In genomic region chr9:119656111-119656510, GRCm38 (mm10) we compare ENCODE assay signal across 10 mouse cellular contexts.
DNase-seq lines count a peak whose midpoint lies in the region; ATAC-seq and TF ChIP-seq lines count a peak whose summit lies in the region.
"Had no signal": no experiment of that assay in that cellular context is flagged by ENCODE, and none has a peak within 500 bp of the region (broad histone marks: within the 10 kb centered on the region; RNA-seq: fewer than 3 reads in every experiment).

No protein-coding gene starts in this region.

- no peaks in the 10 kb centered on the region for H3K27me3 ChIP-seq in hindbrain, embryonic 16.5 days (replicated peaks; ENCODE audit: control insufficient read depth, insufficient read depth, low read length)
- no peaks in the 10 kb centered on the region for H3K27me3 ChIP-seq in hindbrain, embryonic 11.5 days (ENCODE audit: control insufficient read depth, insufficient read depth, low read length)
- H3K27me3 ChIP-seq in Patski, result no peaks in the 10 kb centered on the region

- POLR2A ChIA-PET in Patski (lab: Charles Lee), result interaction anchor here (0.9 kb wide), 1 partner anchor 33 kb away, joined by 4 read pairs; no protein-coding TSS in a partner anchor

- no peak overlapping the region for H3K27ac ChIP-seq in hindbrain, embryonic 16.5 days (ENCODE audit: low read depth, low read length)
- H3K27ac ChIP-seq in hindbrain, embryonic 11.5 days (ENCODE audit: low read depth, low read length), result no peak overlapping the region
- H3K27ac ChIP-seq: liver, embryonic 14.5 days had no signal

- no peaks in the 10 kb centered on the region for H3K9me3 ChIP-seq in hindbrain, embryonic 16.5 days (ENCODE audit: control insufficient read depth, low read length)
- H3K9me3 ChIP-seq in hindbrain, embryonic 11.5 days (ENCODE audit: control insufficient read depth, low read length), result no peaks in the 10 kb centered on the region

- 0 out of 2 replicates have a peak, but pooled peaks have one; percentile 40 for ATAC-seq in hindbrain, embryonic 16.5 days
- ATAC-seq in hindbrain, embryonic 11.5 days (ENCODE audit: low FRiP score), result no peak
- ATAC-seq in Patski, result no peak

- H3K4me3 ChIP-seq in hindbrain, embryonic 16.5 days (ENCODE audit: low read length), result no peak overlapping the region
- H3K4me3 ChIP-seq in hindbrain, embryonic 11.5 days (ENCODE audit: low read depth, low read length), result no peak overlapping the region
- H3K4me3 ChIP-seq: erythroblast, embryonic 14.5 days had no signal

- intact Hi-C loops in gastrocnemius, postnatal 14 days (cut with DNase I; ENCODE audit: low total_unique reads), result no loop called here

- 49% methylated on average over 6 of the region's 6 CpGs for WGBS in hindbrain, embryonic 16.5 days
- 64% methylated on average over 6 of the region's 6 CpGs for WGBS in hindbrain, embryonic 11.5 days

- H3K4me1 ChIP-seq in hindbrain, embryonic 16.5 days (ENCODE audit: control insufficient read depth, insufficient read depth, low read depth, low read length), result no peaks in the 10 kb centered on the region
- H3K4me1 ChIP-seq in hindbrain, embryonic 11.5 days (replicated peaks; ENCODE audit: control insufficient read depth, insufficient read depth, low read length), result no peaks in the 10 kb centered on the region

- in situ Hi-C loops in Patski (cut with MboI; ENCODE audit: low pct_unique_long_range_greater_than_20kb), result loop anchor here (5.0 to 25.0 kb wide), 2 partner anchors 96 to 231 kb away; partner anchors contain the start of gene Wdr48

- no peaks in the 10 kb centered on the region for H3K36me3 ChIP-seq in hindbrain, embryonic 16.5 days (ENCODE audit: control insufficient read depth, insufficient read depth, low read length)
- H3K36me3 ChIP-seq in hindbrain, embryonic 11.5 days (ENCODE audit: control insufficient read depth, insufficient read depth, low read length), result no peaks in the 10 kb centered on the region

- no peak overlapping the region for H3K4me2 ChIP-seq in hindbrain, embryonic 16.5 days (ENCODE audit: low read length)
- no peak overlapping the region for H3K4me2 ChIP-seq in hindbrain, embryonic 11.5 days (replicated peaks; ENCODE audit: low read depth, low read length)

- no peak overlapping the region for H3K9ac ChIP-seq in hindbrain, embryonic 16.5 days (ENCODE audit: low read depth, low read length)
- no peak overlapping the region for H3K9ac ChIP-seq in hindbrain, embryonic 11.5 days (ENCODE audit: low read depth, low read length)
- H3K9ac ChIP-seq: liver, embryonic 14.5 days had no signal

- CTCF ChIA-PET in Patski (lab: Charles Lee), result no interaction called here

- no peak for TF ChIP-seq CTCF in Patski (IDR thresholded peaks at IDR 0.05)

- DNase-seq in hindbrain, embryonic 11.5 days (ENCODE audit: low spot score), result no peak
- DNase-seq in 3T3-L1 (ENCODE audit: low read depth, low spot score) (peak; percentile 36), Patski (ENCODE audit: low read depth, low spot score) (peak; percentile 50)
- DNase-seq in gastrocnemius, postnatal 14 days, result peak; percentile 55
- DNase-seq in spleen, postnatal 14 days (ENCODE audit: low spot score in 2 of 2), result no peak
- DNase-seq in retina, embryonic 14.5 days (ENCODE audit: low spot score), result no peak
- no peak for DNase-seq in c-Kit-positive CD71-positive TER-119-positive erythroid progenitor cells, embryonic 14.5 days (ENCODE audit: low spot score)

Comparison
In these comparisons a context has a peak if more than half of its experiments do, and no peak if none do; other contexts are left out.
1. DNase-seq: peak in 3T3-L1 (single experiment), Patski (single experiment) and gastrocnemius, postnatal 14 days (single experiment); none in hindbrain, embryonic 11.5 days (single experiment), spleen, postnatal 14 days (0 of 2), retina, embryonic 14.5 days (single experiment) and c-Kit-positive CD71-positive TER-119-positive erythroid progenitor cells, embryonic 14.5 days (single experiment).